Mouse (Mus musculus) lung, postnatal 0 days (tissue): ENCODE measurements at regions not wholly inside any gene's neighbourhood (a gene's known extent, or its start where the extent isn't known, plus 50 kb on each side); places are given as distances from the start of the nearest gene placed in this dataset.

ENCODE experiments used
- ATAC-seq: fragments of 200-750 bp; cut with Nextera tagmentation; 2 replicates; pipeline ENCODE4 v1.8.0; 2017; ENCODE audit warnings: moderate library complexity
- DNase-seq: peaks from one replicate; pipeline ENCODE4 v3.0.0-alpha.2; 2016; ENCODE audit warnings: low spot score
- H3K27ac ChIP-seq: fragments of 300-500 bp; sonication (generic); 2 replicates; pipeline ENCODE4 v1.5.1; 2014; ENCODE audit warnings: antibody characterized with exemption, mild to moderate bottlenecking, low read length, mixed read lengths
- H3K27me3 ChIP-seq: fragments of 300-500 bp; sonication (generic); replicated peaks from 2 replicates; pipeline ENCODE4 v1.6.1; 2014; ENCODE audit warnings: low read length, mixed read lengths; ENCODE audit not compliant: insufficient read depth
- H3K36me3 ChIP-seq: fragments of 300-500 bp; sonication (generic); 2 replicates; pipeline ENCODE4 v1.6.1; 2014; ENCODE audit warnings: low read length, mixed read lengths; ENCODE audit not compliant: insufficient read depth
- H3K4me1 ChIP-seq: fragments of 300-500 bp; sonication (generic); 2 replicates; pipeline ENCODE4 v1.6.1; 2014; ENCODE audit warnings: antibody characterized with exemption, low read depth, low read length, mixed read lengths; ENCODE audit not compliant: insufficient read depth
- H3K4me2 ChIP-seq: fragments of 300-500 bp; sonication (generic); replicated peaks from 2 replicates; pipeline ENCODE4 v1.6.1; 2014; ENCODE audit warnings: low read depth, mild to moderate bottlenecking, low read length, moderate library complexity, mixed read lengths
- H3K4me3 ChIP-seq: fragments of 300-500 bp; sonication (generic); 2 replicates; pipeline ENCODE4 v1.5.1; 2014; ENCODE audit warnings: low read depth, low read length
- H3K9ac ChIP-seq: fragments of 300-500 bp; sonication (generic); replicated peaks from 2 replicates; pipeline ENCODE4 v1.6.1; 2014; ENCODE audit warnings: low read depth, mild to moderate bottlenecking
- H3K9me3 ChIP-seq: fragments of 300-500 bp; sonication (generic); 2 replicates; pipeline ENCODE4 v1.6.1; 2016; ENCODE audit warnings: low read length, mixed read lengths
- CTCF ChIP-seq: IDR thresholded peaks from 2 replicates; pipeline ENCODE4 v1.5.1; 2016; ENCODE audit warnings: antibody characterized with exemption, mild to moderate bottlenecking
- EP300 ChIP-seq: IDR thresholded peaks from 2 replicates; pipeline ENCODE4 v1.6.1; 2016; ENCODE audit warnings: antibody characterized with exemption, mild to moderate bottlenecking, control low read depth
- WGBS: fragments of 180-500 bp; shearing (Covaris S2); extraction: QIAGEN DNeasy Blood & Tissue Kit; methylation state at CpG from one replicate; pipeline ENCODE4 v1.1.7; 2014; 5-methylcytosine and 5-hydroxymethylcytosine counted together

DNA sequence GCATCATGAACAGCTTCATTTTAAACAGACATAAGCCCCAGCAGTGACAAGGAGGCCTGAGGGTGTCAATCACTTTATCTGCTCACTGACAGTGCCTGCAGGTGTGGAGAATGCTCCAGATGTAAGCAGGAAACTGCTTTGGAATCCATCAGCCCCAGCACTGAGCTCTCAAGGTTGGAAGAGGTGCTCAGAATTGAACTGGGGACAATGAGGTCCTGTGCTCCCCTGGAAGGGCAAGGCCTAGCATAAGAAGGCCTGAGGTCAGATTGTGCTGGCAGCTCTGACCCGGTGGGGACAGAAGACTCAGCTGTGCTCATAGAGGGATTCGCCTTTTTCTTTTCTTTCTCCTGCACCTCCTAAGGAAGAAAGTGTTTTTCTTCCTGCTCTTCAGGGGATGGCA lies 82.2 kb upstream of the Lgalsl start:
- no peak overlapping the region for H3K27ac ChIP-seq
- peaks cover 20% of the 10 kb centered on the region; the same call in 1 of the 2 replicates for H3K4me1 ChIP-seq
- H3K9me3 ChIP-seq: no peaks in the 10 kb centered on the region
- no peak overlapping the region for H3K9ac ChIP-seq
- WGBS: 81% methylated on average over 2 of the region's 2 CpGs
- no peak overlapping the region for H3K4me2 ChIP-seq
- TF ChIP-seq CTCF (no peak), EP300 (no peak)
- no peak for ATAC-seq
- no peak for DNase-seq
- H3K4me3 ChIP-seq: no peak overlapping the region
- no peaks in the 10 kb centered on the region for H3K27me3 ChIP-seq
- no peaks in the 10 kb centered on the region for H3K36me3 ChIP-seq

DNA sequence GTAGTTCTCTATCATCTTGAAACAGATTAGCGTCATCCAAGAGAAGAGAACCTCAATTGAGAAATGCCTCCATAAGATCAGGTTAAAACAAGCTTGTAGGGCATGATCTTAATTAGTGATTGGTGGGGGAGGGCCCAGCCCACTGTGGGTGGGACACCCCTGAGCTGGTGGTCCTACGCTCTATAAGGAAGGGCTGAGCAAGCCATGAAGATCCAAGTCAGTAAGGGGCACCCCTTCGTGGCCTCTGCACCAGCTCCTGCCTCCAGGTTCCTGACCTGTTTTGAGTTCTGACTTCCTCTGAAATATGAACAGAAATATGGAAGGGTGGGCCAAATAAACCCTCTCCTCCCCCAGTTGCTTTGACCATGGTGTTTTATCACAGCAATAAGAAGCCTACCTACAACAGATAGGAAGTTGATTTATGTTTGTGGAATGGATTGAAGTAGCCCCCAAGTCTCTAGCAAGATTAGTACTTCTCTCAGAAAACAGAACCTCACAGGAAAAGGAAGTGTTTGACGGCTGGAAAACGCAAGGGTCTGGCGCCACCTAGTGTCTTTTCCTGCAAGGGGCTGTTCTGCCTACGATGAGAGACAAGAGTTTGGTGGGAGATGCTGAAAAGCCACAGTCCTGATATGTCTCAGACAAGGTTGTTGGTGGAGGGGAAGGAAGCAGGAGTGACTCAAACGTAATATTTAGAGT lies 82.9 kb upstream of the Lgalsl start:
- Histone ChIP-seq H3K27ac (no peak overlapping the region), H3K27me3 (no peaks in the 10 kb centered on the region)
- TF ChIP-seq EP300: no peak
- TF ChIP-seq CTCF: peak; percentile 97

DNA sequence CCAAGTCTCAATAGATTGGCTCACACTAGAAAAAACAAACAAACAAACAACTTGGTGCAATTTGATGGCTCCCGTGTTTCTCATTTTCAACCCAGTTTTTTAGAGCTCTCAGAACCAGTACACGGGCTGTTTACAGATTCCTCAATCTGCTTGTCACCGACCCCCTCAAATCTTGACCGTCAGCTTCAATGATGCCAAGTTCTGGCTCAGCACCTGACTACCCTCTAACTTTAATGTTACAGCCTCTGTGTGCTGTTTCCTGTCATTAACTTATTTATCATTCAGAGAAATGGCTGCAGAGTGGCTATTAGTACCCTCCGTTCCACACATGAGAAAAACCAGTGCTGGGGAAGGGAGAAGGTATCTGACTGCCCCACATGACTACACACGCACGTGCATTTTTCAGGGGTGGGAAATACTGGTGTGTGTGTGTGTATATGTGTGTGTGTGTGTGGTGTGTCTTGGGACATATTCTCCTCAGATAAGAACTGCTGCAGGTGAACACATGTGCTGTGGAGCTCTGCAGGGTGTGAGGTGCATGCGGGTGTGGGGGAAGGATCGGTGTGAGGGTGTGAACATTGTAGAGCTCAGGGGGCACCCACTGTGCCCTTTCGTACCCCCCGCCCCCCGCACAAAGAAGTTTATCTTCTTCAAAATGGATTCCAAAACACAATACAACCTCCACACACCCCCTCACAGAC lies 83.6 kb upstream of the Lgalsl start:
- Histone ChIP-seq H3K4me1 (peaks cover 20% of the 10 kb centered on the region; the same call in 1 of the 2 replicates), H3K36me3 (no peaks in the 10 kb centered on the region), H3K4me2 (peak overlapping the region; percentile 25), H3K9ac (no peak overlapping the region), H3K27me3 (no peaks in the 10 kb centered on the region), H3K9me3 (no peaks in the 10 kb centered on the region), H3K27ac (peak overlapping the region; percentile 78), H3K4me3 (no peak overlapping the region)
- DNase-seq (no peak), ATAC-seq (0 out of 2 replicates have a peak, but pooled peaks have one; percentile 1)
- no peak for TF ChIP-seq CTCF
- TF ChIP-seq EP300: peak; percentile 13; the same call in 1 of the 2 replicates
- 40% methylated on average over 12 of the region's 12 CpGs for WGBS

More for the DNA sequence above, 82.9 kb upstream of the Lgalsl start:
- Histone ChIP-seq H3K36me3 (no peaks in the 10 kb centered on the region), H3K9ac (no peak overlapping the region), H3K9me3 (no peaks in the 10 kb centered on the region), H3K4me2 (no peak overlapping the region), H3K4me3 (no peak overlapping the region), H3K4me1 (peaks cover 20% of the 10 kb centered on the region; the same call in 1 of the 2 replicates)
- 23% methylated on average over 8 of the region's 8 CpGs for WGBS
- peak; percentile 39 for ATAC-seq
- peak; percentile 93 for DNase-seq

DNA sequence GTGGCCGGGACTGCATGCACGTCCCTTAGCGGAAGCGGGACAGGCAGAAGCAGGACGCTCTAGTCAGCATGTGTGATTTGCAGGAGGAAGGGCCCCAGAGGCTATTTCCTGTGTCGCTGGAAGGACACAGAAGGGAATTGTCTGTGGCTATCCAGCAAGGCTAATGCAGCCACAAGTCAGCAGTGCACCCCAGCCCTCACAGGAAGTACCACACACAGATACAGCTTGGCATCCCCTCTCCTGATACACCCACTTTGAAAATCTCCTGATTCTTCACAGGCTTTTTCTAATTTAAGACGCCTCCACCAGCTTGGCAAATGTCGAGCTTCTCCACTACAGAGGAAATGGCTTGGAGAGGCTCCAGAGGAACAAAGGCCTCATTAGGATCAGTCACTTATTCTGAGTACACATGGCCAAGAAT lies 84.3 kb upstream of the Lgalsl start:
- TF ChIP-seq EP300: peak; percentile 14; the same call in 1 of the 2 replicates
- TF ChIP-seq CTCF: peak; percentile 28
- H3K27me3 ChIP-seq: no peaks in the 10 kb centered on the region
- no peak overlapping the region for H3K9ac ChIP-seq
- peak; percentile 85 for ATAC-seq
- WGBS: 24% methylated on average over 8 of the region's 8 CpGs
- peak overlapping the region; percentile 78 for H3K27ac ChIP-seq
- no peaks in the 10 kb centered on the region for H3K9me3 ChIP-seq
- H3K4me3 ChIP-seq: no peak overlapping the region; the same call in 1 of the 2 replicates
- peak; percentile 78 for DNase-seq
- no peaks in the 10 kb centered on the region for H3K36me3 ChIP-seq
- peak overlapping the region; percentile 25; the same call in 1 of the 2 replicates for H3K4me2 ChIP-seq
- H3K4me1 ChIP-seq: peaks cover 20% of the 10 kb centered on the region; the same call in 1 of the 2 replicates

DNA sequence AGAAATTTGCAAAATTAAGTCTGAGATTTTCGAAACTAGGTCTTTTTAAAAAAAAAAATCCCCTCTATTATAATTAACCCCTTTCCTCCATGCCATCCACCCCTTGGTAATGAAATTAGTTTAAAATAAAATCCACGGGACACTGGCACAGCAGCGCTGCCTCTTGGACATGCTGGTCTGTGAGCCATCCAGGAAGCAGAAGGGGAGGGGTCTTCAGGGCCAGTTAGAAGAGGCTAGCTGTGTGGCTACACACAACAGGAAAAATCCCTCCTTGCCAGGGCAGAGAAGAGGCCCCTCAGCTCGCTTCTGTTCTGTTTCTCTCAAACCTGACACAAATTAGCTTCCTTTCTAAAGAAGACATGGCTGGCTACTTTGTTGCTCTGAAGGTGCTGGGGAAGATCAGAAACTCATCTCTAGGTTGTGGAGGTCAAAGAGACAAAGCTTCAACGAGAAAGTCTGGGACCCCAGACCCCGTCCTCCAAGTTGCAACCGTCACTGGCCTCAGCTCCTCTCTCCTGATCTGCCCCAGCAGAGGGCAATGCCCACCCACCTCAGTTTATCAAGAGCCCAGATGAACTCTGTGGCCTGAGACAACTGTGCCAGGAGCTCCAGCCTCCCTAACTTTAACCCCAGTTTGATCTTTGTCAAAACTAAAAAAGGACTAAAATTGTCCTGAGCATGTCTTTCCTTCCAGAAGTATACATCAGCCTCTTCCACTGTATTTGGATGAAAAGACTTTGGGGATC lies 85.0 kb upstream of the Lgalsl start:
- ATAC-seq: no peak
- WGBS: 41% methylated on average over 7 of the region's 7 CpGs
- no peak overlapping the region for H3K4me2 ChIP-seq

More for the DNA sequence above, 85.0 kb upstream of the Lgalsl start:
- no peaks in the 10 kb centered on the region for H3K9me3 ChIP-seq
- peak; percentile 64 for TF ChIP-seq CTCF
- TF ChIP-seq EP300: no peak
- H3K4me1 ChIP-seq: peaks cover 20% of the 10 kb centered on the region; the same call in 1 of the 2 replicates
- H3K4me3 ChIP-seq: no peak overlapping the region
- DNase-seq: peak; percentile 46
- H3K27me3 ChIP-seq: no peaks in the 10 kb centered on the region
- H3K27ac ChIP-seq: no peak overlapping the region
- no peak overlapping the region for H3K9ac ChIP-seq
- H3K36me3 ChIP-seq: no peaks in the 10 kb centered on the region
